Mouse (Mus musculus) retina, postnatal 7 days (tissue): ENCODE measurements around the gene P2rx7.

Source experiments
- DNase-seq: peaks from one replicate; pipeline ENCODE4 v3.0.0-alpha.2; 2012; ENCODE audit warnings: low read depth, low spot score

P2rx7 gene

DNA sequence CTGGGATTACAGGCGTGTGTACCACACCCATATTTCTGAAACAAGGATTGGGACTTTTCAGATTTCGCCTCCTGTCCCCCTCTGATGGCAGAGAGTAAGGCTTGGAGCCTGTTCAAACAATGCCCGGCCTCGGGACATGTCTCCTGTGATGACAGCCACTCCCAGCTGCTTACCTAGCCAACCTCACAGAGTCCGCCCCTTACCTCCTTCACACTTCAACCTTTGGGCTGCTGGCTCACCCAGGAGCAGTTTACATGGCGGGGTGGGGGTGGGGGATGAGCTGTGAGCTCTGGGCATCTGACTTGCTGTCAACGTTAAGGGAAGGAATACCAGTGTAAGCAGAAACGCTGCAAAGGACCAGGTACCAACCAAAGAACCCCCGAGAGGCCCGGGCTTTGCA, 87.1 kb downstream of the P2rx7 start:
- no peak for DNase-seq

DNA sequence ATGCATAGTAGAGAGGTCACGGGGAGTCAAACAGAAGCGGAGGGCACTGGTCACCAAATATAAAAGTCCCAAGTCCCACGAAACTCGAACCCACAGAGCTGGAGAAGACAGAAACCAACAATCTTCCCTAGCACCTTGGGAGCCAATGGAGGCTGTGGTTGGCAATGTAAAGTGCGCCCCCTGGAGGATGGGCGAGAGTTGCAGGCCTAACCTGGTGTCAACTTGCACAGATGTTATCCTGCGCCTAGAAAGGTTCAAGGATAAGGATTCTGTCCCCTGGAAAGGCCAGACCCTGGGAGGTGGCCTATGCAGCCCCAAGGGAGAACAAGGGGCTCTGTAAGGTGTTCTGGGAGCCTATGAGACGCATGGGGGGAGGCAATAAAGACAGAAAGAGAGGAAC, 87.6 kb downstream of the P2rx7 start:
- no peak for DNase-seq

DNA sequence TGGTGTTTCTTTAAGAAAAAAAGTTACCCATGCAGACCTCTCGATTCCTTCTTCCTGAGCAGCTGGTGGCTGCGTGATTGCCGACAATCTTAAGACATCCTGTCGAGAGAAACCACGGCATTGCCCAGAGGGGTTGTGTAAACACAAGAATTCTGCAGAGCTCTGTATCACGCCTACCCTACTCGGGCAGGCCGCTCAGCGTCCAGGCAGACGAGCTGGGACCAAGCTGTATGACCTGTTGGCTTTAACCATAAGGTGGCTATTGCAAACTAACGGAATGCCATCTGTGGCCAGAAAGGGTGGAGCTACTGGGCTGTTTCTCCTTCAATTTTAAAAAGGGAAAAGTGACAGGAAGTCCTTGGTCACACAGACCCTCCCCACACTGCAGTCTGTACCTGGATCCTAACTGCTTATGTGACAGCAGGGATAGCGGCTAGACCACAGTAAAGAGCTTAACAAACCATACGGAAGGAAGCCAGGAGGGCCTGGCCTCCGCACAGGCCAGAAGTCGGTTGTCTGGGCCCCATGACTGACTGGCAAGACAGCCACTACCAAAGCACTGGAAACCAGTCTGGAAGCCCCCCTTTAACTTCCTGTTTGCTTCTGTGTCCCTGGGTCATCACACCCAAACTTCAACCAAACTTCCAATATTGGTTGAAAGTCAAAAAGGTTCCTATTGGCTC, 88.4 kb downstream of the P2rx7 start:
- no peak for DNase-seq

DNA sequence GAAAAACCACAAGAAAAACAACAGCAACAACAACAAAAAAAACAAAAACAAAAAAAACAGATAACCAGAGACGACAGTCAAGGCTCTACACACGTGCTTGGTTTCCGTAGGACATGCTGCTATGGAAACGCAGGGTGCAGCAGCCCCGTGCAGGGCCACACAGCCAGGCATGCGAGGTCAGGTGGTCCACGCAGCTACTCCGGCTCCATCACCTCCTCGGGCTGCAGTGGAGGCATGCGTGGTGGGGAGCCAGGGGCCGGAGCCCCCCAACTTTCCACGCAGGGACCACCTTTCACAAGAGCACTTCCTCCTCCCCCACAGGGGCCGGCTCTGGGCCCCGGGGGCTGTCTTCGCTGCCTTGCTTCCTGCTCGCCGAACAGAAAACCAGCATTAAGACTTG, 90.2 kb downstream of the P2rx7 start:
- no peak for DNase-seq

DNA sequence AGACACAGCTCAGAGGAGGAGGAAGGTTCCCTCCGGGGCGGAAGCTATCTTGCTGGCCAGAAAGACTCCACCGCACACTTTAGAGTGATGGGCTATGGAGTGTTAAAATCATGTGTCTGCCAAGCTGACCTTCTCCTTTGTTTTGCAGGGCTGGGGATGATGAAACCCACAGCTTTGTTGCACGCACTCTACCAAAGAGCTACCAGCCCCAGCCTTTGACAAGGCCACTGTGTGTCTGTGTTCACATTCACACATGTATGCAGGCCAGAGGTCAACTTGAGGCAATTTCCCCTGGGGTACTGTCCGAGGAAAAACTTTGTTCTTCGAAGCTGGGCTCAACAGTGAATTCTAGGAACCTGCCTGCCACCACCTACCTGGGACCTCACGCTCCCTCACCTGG, 92.1 kb downstream of the P2rx7 start:
- DNase-seq = no peak

DNA sequence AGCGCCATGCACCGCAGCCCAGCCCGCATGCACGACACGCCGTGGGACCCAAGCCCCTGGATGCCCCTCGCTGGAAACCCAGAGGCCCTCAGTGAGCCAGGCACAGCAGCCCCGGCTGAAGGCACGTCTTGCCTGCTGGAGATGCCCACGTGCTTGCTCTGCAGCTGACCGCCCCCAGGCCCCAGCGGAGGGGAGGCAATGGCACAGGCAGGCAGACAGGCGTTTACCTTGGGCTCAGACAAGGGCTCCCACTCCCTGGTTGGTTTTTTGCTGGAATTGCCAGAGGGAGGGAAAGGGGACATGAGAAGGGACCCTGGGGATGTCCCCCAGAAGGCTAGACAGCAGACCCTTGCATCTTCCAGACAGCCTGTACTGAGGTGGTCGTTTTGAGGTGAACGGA, 93.0 kb downstream of the P2rx7 start:
- no peak for DNase-seq
